Mouse (Mus musculus): ENCODE measurements around the gene St3gal4. TPM values are rescaled to one million over a fixed set of nuclear protein-coding genes. Genes with fewer than 3 reads are reported as not detected.

The St3gal4 gene
- polyA plus RNA-seq, 1 experiment from 2014 or later, result 26.5 TPM

DNA sequence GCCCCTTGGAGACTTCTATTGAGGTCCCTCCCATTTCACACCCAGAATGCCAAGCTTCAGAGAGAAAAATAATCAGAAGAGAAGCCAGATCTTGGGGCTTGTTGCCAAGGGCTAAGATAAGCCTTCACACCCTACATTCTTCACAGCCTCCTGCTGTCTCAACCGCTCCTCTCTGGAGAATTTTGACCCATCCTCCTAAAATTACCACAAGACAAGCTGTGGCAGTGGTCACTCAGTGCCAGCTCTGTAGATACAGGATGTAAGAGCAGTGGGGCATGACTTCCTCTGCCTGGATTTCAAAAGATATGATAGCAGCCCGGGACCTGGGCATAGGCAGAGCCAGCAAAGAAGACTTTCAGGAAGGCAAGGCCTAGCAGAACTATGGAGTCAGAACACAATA, 57.6 kb downstream of the St3gal4 start:
- 36% methylated on average over 2 of the region's 2 CpGs for WGBS (ENCODE audit: insufficient replicate concordance)
- DNase-seq, result peak; percentile 8
- Histone ChIP-seq H3K4me2 (ENCODE audit: low read depth, low read length) (no peak overlapping the region), H3K4me1 (ENCODE audit: insufficient read depth) (peaks cover 38% of the 10 kb centered on the region), H3K36me3 (replicated peaks; ENCODE audit: insufficient read depth, low read length) (no peaks in the 10 kb centered on the region), H3K27ac (ENCODE audit: low read depth) (no peak overlapping the region), H3K9ac (replicated peaks) (no peak overlapping the region), H3K4me3 (ENCODE audit: low read depth, low read length) (no peak overlapping the region), H3K9me3 (ENCODE audit: low read length) (no peaks in the 10 kb centered on the region), H3K27me3 (ENCODE audit: insufficient read depth, low read length) (no peaks in the 10 kb centered on the region)
- no peak for ATAC-seq
- TF ChIP-seq CTCF (IDR thresholded peaks at IDR 0.05; ENCODE audit: low read depth), result no peak
- no peak for TF ChIP-seq EP300 (IDR thresholded peaks at IDR 0.05; ENCODE audit: low read depth)

DNA sequence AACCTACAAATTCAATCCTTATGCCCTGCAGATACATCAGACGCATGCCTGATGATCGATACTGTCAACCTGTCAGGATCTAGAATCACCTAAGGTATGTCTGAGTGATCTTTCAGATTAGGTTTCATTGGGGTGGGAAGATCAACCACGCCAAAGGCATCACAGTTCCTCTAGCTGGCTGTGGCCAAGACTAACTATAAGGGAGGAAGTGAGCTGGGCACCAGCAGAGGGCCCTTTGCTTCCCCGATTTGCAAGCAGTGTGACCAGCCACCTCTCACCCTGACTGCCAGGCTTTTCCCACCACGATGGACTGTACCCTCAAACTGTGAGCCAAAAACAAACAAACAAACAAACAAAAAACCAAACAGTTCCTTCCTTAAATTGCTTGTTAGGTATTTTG, 59.2 kb downstream of the St3gal4 start:
- no peak overlapping the region for H3K4me3 ChIP-seq (ENCODE audit: low read depth, low read length)
- no peak for TF ChIP-seq EP300 (IDR thresholded peaks at IDR 0.05; ENCODE audit: low read depth)
- TF ChIP-seq CTCF (IDR thresholded peaks at IDR 0.05; ENCODE audit: low read depth), result peak; percentile 23; the same call in 1 of the 2 replicates
- H3K27ac ChIP-seq (ENCODE audit: low read depth), result no peak overlapping the region
- no peak for ATAC-seq
- no peak overlapping the region for H3K4me2 ChIP-seq (ENCODE audit: low read depth, low read length)
- no peaks in the 10 kb centered on the region for H3K9me3 ChIP-seq (ENCODE audit: low read length)
- WGBS (ENCODE audit: insufficient replicate concordance), result 71% methylated on average over 5 of the region's 5 CpGs
- H3K9ac ChIP-seq (replicated peaks), result no peak overlapping the region
- no peaks in the 10 kb centered on the region for H3K27me3 ChIP-seq (ENCODE audit: insufficient read depth, low read length)
- H3K4me1 ChIP-seq (ENCODE audit: insufficient read depth), result peaks cover 40% of the 10 kb centered on the region
- H3K36me3 ChIP-seq (replicated peaks; ENCODE audit: insufficient read depth, low read length), result peaks cover 2% of the 10 kb centered on the region; the same call in 1 of the 2 replicates
- DNase-seq, result peak; percentile 16

DNA sequence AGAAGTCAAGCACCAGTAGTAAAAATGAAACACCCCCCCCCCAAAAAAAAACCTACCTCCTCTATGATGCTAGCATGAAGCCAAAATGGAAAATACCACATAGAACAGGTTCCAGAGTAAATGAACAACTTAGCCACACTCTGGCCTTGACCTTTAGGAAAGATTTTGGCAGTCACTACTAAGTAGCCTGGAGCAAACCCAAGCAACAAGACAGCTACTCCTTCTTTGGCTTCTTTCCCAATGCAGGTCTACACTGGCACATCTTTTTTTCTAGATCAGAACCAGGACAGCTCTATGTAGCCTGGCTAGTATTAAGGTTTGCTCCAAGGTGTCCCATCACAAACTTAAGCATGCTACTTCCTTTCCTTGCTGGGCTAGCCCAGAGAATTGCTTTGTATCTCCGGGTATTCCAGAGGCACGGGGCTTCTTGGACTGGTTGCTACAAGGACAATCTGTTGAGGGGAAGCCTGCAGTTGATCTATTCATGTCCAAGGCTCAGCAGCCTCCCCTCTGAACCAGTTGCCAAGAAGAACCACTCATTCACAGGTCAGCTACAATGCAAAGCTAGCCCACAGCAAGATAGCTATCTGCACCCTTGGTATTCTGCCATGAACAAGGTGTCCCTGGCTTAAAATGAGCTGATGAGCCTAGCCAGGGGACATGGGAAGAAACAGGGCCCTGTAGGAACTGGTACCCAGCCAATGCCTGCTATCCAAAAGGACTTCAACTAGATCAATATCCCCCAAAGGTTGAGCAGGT, 60.3 kb downstream of the St3gal4 start:
- TF ChIP-seq EP300 (IDR thresholded peaks at IDR 0.05; ENCODE audit: low read depth) (no peak), CTCF (IDR thresholded peaks at IDR 0.05; ENCODE audit: low read depth) (no peak)
- H3K9ac ChIP-seq (replicated peaks), result no peak overlapping the region
- peak; percentile 20 for DNase-seq
- peak; percentile 72 for ATAC-seq
- WGBS (ENCODE audit: insufficient replicate concordance), result 92% methylated on average over 2 of the region's 2 CpGs
- no peaks in the 10 kb centered on the region for H3K27me3 ChIP-seq (ENCODE audit: insufficient read depth, low read length)
- H3K4me1 ChIP-seq (ENCODE audit: insufficient read depth), result peaks cover 40% of the 10 kb centered on the region
- peaks cover 13% of the 10 kb centered on the region for H3K36me3 ChIP-seq (replicated peaks; ENCODE audit: insufficient read depth, low read length)
- H3K4me2 ChIP-seq (ENCODE audit: low read depth, low read length), result no peak overlapping the region
- H3K27ac ChIP-seq (ENCODE audit: low read depth), result peak overlapping the region; percentile 22; the same call in 1 of the 2 replicates
- no peaks in the 10 kb centered on the region for H3K9me3 ChIP-seq (ENCODE audit: low read length)
- H3K4me3 ChIP-seq (ENCODE audit: low read depth, low read length), result no peak overlapping the region

DNA sequence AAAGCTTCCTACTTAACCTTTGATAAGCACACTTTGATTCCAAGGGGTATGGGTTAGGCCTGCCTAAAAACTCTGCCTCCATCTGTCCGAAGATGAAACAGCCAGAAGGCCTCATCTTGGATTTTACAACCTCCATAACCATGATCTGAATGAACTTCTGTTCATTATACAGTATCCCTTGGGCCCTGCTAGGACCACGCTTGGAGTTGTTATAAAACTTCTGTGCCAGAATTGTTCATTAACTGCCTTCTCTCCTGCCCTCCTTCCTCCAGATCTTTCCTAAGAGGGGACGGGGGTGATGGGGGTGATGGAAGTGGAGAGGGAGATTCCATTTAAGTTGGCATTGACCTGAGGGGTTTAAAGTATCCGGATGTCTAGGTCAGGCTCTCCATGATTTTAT, 60.9 kb downstream of the St3gal4 start:
- Histone ChIP-seq H3K27me3 (ENCODE audit: insufficient read depth, low read length) (no peaks in the 10 kb centered on the region), H3K4me1 (ENCODE audit: insufficient read depth) (peaks cover 40% of the 10 kb centered on the region), H3K9ac (replicated peaks) (no peak overlapping the region), H3K9me3 (ENCODE audit: low read length) (no peaks in the 10 kb centered on the region), H3K4me3 (ENCODE audit: low read depth, low read length) (no peak overlapping the region), H3K4me2 (ENCODE audit: low read depth, low read length) (no peak overlapping the region), H3K27ac (ENCODE audit: low read depth) (0 out of 2 replicates have a peak overlapping the region, but pooled peaks have one; percentile 22), H3K36me3 (replicated peaks; ENCODE audit: insufficient read depth, low read length) (peaks cover 19% of the 10 kb centered on the region)
- ATAC-seq, result no peak
- DNase-seq, result peak; percentile 6
- no peak for TF ChIP-seq CTCF (IDR thresholded peaks at IDR 0.05; ENCODE audit: low read depth)
- TF ChIP-seq EP300 (IDR thresholded peaks at IDR 0.05; ENCODE audit: low read depth), result no peak
- WGBS (ENCODE audit: insufficient replicate concordance), result 83% methylated on average over 4 of the region's 4 CpGs

DNA sequence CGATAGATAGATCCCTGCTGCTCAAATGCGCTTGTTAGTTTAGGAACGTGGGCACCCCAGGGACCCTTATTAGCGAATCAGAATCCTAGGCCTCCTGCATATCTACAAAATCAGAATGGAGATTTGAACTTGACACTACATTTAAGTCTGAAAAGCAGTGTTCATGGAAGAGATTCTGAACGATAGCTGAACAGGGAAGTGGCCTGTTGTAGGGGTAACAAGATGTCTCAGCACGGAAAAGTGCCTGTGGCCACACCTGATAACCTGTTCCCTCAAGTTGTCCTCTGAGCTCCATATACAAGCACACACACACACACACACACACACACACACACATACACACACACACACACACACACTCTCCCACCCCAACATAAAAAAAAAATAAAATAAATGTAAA, 61.4 kb downstream of the St3gal4 start:
- 77% methylated on average over 6 of the region's 6 CpGs for WGBS (ENCODE audit: insufficient replicate concordance)
- no peaks in the 10 kb centered on the region for H3K9me3 ChIP-seq (ENCODE audit: low read length)
- ATAC-seq, result no peak
- H3K27me3 ChIP-seq (ENCODE audit: insufficient read depth, low read length), result no peaks in the 10 kb centered on the region
- H3K4me2 ChIP-seq (ENCODE audit: low read depth, low read length), result no peak overlapping the region
- H3K9ac ChIP-seq (replicated peaks), result no peak overlapping the region
- peaks cover 24% of the 10 kb centered on the region for H3K36me3 ChIP-seq (replicated peaks; ENCODE audit: insufficient read depth, low read length)
- H3K4me1 ChIP-seq (ENCODE audit: insufficient read depth), result peaks cover 38% of the 10 kb centered on the region
- H3K4me3 ChIP-seq (ENCODE audit: low read depth, low read length), result no peak overlapping the region
- TF ChIP-seq CTCF (IDR thresholded peaks at IDR 0.05; ENCODE audit: low read depth) (no peak), EP300 (IDR thresholded peaks at IDR 0.05; ENCODE audit: low read depth) (no peak)
- peak; percentile 5 for DNase-seq
- no peak overlapping the region for H3K27ac ChIP-seq (ENCODE audit: low read depth)

DNA sequence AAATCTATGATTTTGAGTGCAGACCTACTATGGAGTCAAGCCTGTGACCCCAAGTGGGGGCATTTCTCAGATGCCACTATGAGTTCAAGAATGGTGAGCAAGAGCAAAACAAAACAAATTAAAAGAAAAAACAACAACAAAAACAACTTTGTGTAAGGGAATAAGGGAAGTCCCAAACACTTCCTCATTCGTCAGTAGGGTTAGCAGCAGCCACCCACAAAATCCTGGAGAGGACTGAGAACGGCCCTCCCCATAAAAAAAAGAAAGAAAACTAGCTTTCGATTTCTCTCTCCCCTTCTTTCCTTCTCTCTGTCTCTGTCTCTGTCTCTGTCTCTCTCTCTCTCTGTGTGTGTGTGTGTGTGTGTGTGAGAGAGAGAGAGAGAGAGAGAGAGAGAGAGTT, 62.5 kb downstream of the St3gal4 start:
- 41% methylated on average over 3 of the region's 3 CpGs for WGBS (ENCODE audit: insufficient replicate concordance)
- H3K27me3 ChIP-seq (ENCODE audit: insufficient read depth, low read length), result no peaks in the 10 kb centered on the region
- H3K4me3 ChIP-seq (ENCODE audit: low read depth, low read length), result no peak overlapping the region
- H3K4me2 ChIP-seq (ENCODE audit: low read depth, low read length), result no peak overlapping the region
- TF ChIP-seq EP300 (IDR thresholded peaks at IDR 0.05; ENCODE audit: low read depth), result no peak
- no peak for TF ChIP-seq CTCF (IDR thresholded peaks at IDR 0.05; ENCODE audit: low read depth)
- H3K27ac ChIP-seq (ENCODE audit: low read depth), result peak overlapping the region; percentile 44
- peaks cover 32% of the 10 kb centered on the region for H3K4me1 ChIP-seq (ENCODE audit: insufficient read depth)
- DNase-seq (peak; percentile 8), ATAC-seq (no peak)
- H3K9ac ChIP-seq (replicated peaks), result no peak overlapping the region
- H3K36me3 ChIP-seq (replicated peaks; ENCODE audit: insufficient read depth, low read length), result peaks cover 34% of the 10 kb centered on the region
- no peaks in the 10 kb centered on the region for H3K9me3 ChIP-seq (ENCODE audit: low read length)
